Mouse (Mus musculus): ENCODE measurements at regions not wholly inside any gene's neighbourhood (a gene's known extent, or its start where the extent isn't known, plus 50 kb on each side); places are given as distances from the start of the nearest gene placed in this dataset.

- Histone ChIP-seq H3K27ac (ENCODE audit: insufficient read depth, low read length) (no peak overlapping the region), H3K4me3 (ENCODE audit: insufficient read depth, low read length) (no peak overlapping the region), H3K4me1 (ENCODE audit: control insufficient read depth, insufficient read depth, low read length) (peaks cover 25% of the 10 kb centered on the region)
- TF ChIP-seq CTCF (IDR thresholded peaks at IDR 0.05; ENCODE audit: extremely low read depth, insufficient read depth, low read length) (no peak), POLR2A (IDR thresholded peaks at IDR 0.05; ENCODE audit: extremely low read depth, insufficient read depth, low read length) (no peak)
Measured at GRCm38 (mm10) chr6:31183127-31183526, 215.4 kb upstream of the Mkln1 start.

- no peak overlapping the region for H3K27ac ChIP-seq (ENCODE audit: insufficient read depth, low read length)
- no peak overlapping the region for H3K4me3 ChIP-seq (ENCODE audit: insufficient read depth, low read length)
- peaks cover 26% of the 10 kb centered on the region for H3K4me1 ChIP-seq (ENCODE audit: control insufficient read depth, insufficient read depth, low read length)
- TF ChIP-seq CTCF (IDR thresholded peaks at IDR 0.05; ENCODE audit: extremely low read depth, insufficient read depth, low read length) (no peak), POLR2A (IDR thresholded peaks at IDR 0.05; ENCODE audit: extremely low read depth, insufficient read depth, low read length) (no peak)
Measured at GRCm38 (mm10) chr6:31184554-31184953, 214.0 kb upstream of the Mkln1 start.

GRCm38 (mm10) chr6:31185151-31185550, 213.4 kb upstream of the Mkln1 start:
- Histone ChIP-seq H3K27ac (ENCODE audit: insufficient read depth, low read length) (no peak overlapping the region), H3K4me3 (ENCODE audit: insufficient read depth, low read length) (no peak overlapping the region), H3K4me1 (ENCODE audit: control insufficient read depth, insufficient read depth, low read length) (peaks cover 28% of the 10 kb centered on the region)
- TF ChIP-seq CTCF (IDR thresholded peaks at IDR 0.05; ENCODE audit: extremely low read depth, insufficient read depth, low read length) (no peak), POLR2A (IDR thresholded peaks at IDR 0.05; ENCODE audit: extremely low read depth, insufficient read depth, low read length) (no peak)

- H3K4me3 ChIP-seq (ENCODE audit: insufficient read depth, low read length) = no peak overlapping the region
- H3K27ac ChIP-seq (ENCODE audit: insufficient read depth, low read length) = no peak overlapping the region
- TF ChIP-seq CTCF (IDR thresholded peaks at IDR 0.05; ENCODE audit: extremely low read depth, insufficient read depth, low read length) (no peak), POLR2A (IDR thresholded peaks at IDR 0.05; ENCODE audit: extremely low read depth, insufficient read depth, low read length) (no peak)
- peaks cover 27% of the 10 kb centered on the region for H3K4me1 ChIP-seq (ENCODE audit: control insufficient read depth, insufficient read depth, low read length)
Measured at GRCm38 (mm10) chr6:31188066-31188465, 210.5 kb upstream of the Mkln1 start.

- Histone ChIP-seq H3K4me3 (ENCODE audit: insufficient read depth, low read length) (no peak overlapping the region), H3K4me1 (ENCODE audit: control insufficient read depth, insufficient read depth, low read length) (peaks cover 30% of the 10 kb centered on the region), H3K27ac (ENCODE audit: insufficient read depth, low read length) (no peak overlapping the region)
- TF ChIP-seq POLR2A (IDR thresholded peaks at IDR 0.05; ENCODE audit: extremely low read depth, insufficient read depth, low read length) (no peak), CTCF (IDR thresholded peaks at IDR 0.05; ENCODE audit: extremely low read depth, insufficient read depth, low read length) (peak; percentile 49)
Measured at GRCm38 (mm10) chr6:31189060-31189459, 209.5 kb upstream of the Mkln1 start.

- H3K27ac ChIP-seq (ENCODE audit: insufficient read depth, low read length) = no peak overlapping the region
- peaks cover 31% of the 10 kb centered on the region for H3K4me1 ChIP-seq (ENCODE audit: control insufficient read depth, insufficient read depth, low read length)
- TF ChIP-seq CTCF (IDR thresholded peaks at IDR 0.05; ENCODE audit: extremely low read depth, insufficient read depth, low read length) (no peak), POLR2A (IDR thresholded peaks at IDR 0.05; ENCODE audit: extremely low read depth, insufficient read depth, low read length) (no peak)
- no peak overlapping the region for H3K4me3 ChIP-seq (ENCODE audit: insufficient read depth, low read length)
Measured at GRCm38 (mm10) chr6:31190070-31190469, 208.5 kb upstream of the Mkln1 start.

- H3K4me3 ChIP-seq (ENCODE audit: insufficient read depth, low read length) = no peak overlapping the region
- peaks cover 32% of the 10 kb centered on the region for H3K4me1 ChIP-seq (ENCODE audit: control insufficient read depth, insufficient read depth, low read length)
- TF ChIP-seq CTCF (IDR thresholded peaks at IDR 0.05; ENCODE audit: extremely low read depth, insufficient read depth, low read length) = no peak
- TF ChIP-seq POLR2A (IDR thresholded peaks at IDR 0.05; ENCODE audit: extremely low read depth, insufficient read depth, low read length) = no peak
- H3K27ac ChIP-seq (ENCODE audit: insufficient read depth, low read length) = no peak overlapping the region
Measured at GRCm38 (mm10) chr6:31190628-31191373, 207.7 kb upstream of the Mkln1 start.

- Histone ChIP-seq H3K4me3 (ENCODE audit: insufficient read depth, low read length) (no peak overlapping the region), H3K27ac (ENCODE audit: insufficient read depth, low read length) (no peak overlapping the region), H3K4me1 (ENCODE audit: control insufficient read depth, insufficient read depth, low read length) (peaks cover 32% of the 10 kb centered on the region)
- TF ChIP-seq POLR2A (IDR thresholded peaks at IDR 0.05; ENCODE audit: extremely low read depth, insufficient read depth, low read length) (no peak), CTCF (IDR thresholded peaks at IDR 0.05; ENCODE audit: extremely low read depth, insufficient read depth, low read length) (no peak)
Measured at GRCm38 (mm10) chr6:31191577-31191976, 207.0 kb upstream of the Mkln1 start.

GRCm38 (mm10) chr6:31192197-31192596, 206.3 kb upstream of the Mkln1 start:
- TF ChIP-seq CTCF (IDR thresholded peaks at IDR 0.05; ENCODE audit: extremely low read depth, insufficient read depth, low read length) = no peak
- no peak for TF ChIP-seq POLR2A (IDR thresholded peaks at IDR 0.05; ENCODE audit: extremely low read depth, insufficient read depth, low read length)
- Histone ChIP-seq H3K4me3 (ENCODE audit: insufficient read depth, low read length) (no peak overlapping the region), H3K4me1 (ENCODE audit: control insufficient read depth, insufficient read depth, low read length) (peaks cover 32% of the 10 kb centered on the region), H3K27ac (ENCODE audit: insufficient read depth, low read length) (no peak overlapping the region)

- Histone ChIP-seq H3K4me3 (ENCODE audit: insufficient read depth, low read length) (no peak overlapping the region), H3K27ac (ENCODE audit: insufficient read depth, low read length) (no peak overlapping the region), H3K4me1 (ENCODE audit: control insufficient read depth, insufficient read depth, low read length) (peaks cover 30% of the 10 kb centered on the region)
- TF ChIP-seq CTCF (IDR thresholded peaks at IDR 0.05; ENCODE audit: extremely low read depth, insufficient read depth, low read length) = no peak
- no peak for TF ChIP-seq POLR2A (IDR thresholded peaks at IDR 0.05; ENCODE audit: extremely low read depth, insufficient read depth, low read length)
Measured at GRCm38 (mm10) chr6:31193202-31193601, 205.3 kb upstream of the Mkln1 start.

All from cortical plate, adult 2 months (tissue).